35 mouse cellular contexts compared by ENCODE assay signal in genomic region chr2:106631986-106632385, GRCm38 (mm10).
"Had no signal": no experiment of that assay in that cellular context is flagged by ENCODE, and none has a peak within 500 bp of the region (broad histone marks: within the 10 kb centered on the region; RNA-seq: fewer than 3 reads in every experiment).

No protein-coding gene starts in this region.

- DNase-seq: heart, postnatal 10 days; heart, postnatal 14 days; heart, postnatal 36 days; heart, postnatal 4 days; kidney, adult 11 months; kidney, adult 18-20 months; kidney, adult 2 months; kidney, adult 8-10 months; kidney, adult 9 months; kidney, postnatal 10 days; kidney, postnatal 14 days; kidney, postnatal 25 days; kidney, postnatal 36 days; kidney, postnatal 4 days; layer of hippocampus, adult 9-11 months; layer of hippocampus, postnatal 36 days had no signal

- H3K27me3 ChIP-seq: heart, embryonic 13.5 days; heart, embryonic 15.5 days; hindbrain, embryonic 12.5 days; hindbrain, embryonic 15.5 days; intestine, embryonic 15.5 days; kidney, embryonic 15.5 days had no signal

- H3K4me1 ChIP-seq: heart, embryonic 10.5 days; heart, embryonic 13.5 days; heart, embryonic 15.5 days; hindbrain, embryonic 10.5 days; hindbrain, embryonic 12.5 days; hindbrain, embryonic 13.5 days; hindbrain, embryonic 15.5 days; intestine, embryonic 15.5 days; kidney, embryonic 15.5 days had no signal

- H3K9me3 ChIP-seq: heart, embryonic 10.5 days; heart, embryonic 13.5 days; heart, embryonic 15.5 days; hindbrain, embryonic 10.5 days; hindbrain, embryonic 12.5 days; hindbrain, embryonic 13.5 days; hindbrain, embryonic 15.5 days; intestine, embryonic 15.5 days; kidney, embryonic 15.5 days had no signal

- H3K4me3 ChIP-seq: heart, embryonic 10.5 days; heart, embryonic 13.5 days; heart, embryonic 15.5 days; hindbrain, embryonic 10.5 days; hindbrain, embryonic 12.5 days; hindbrain, embryonic 13.5 days; hindbrain, embryonic 15.5 days; intestine, embryonic 15.5 days; kidney, embryonic 15.5 days; layer of hippocampus, adult 2 months; left cerebral cortex, adult 2 months had no signal

- H3K36me3 ChIP-seq: heart, embryonic 10.5 days; heart, embryonic 13.5 days; heart, embryonic 15.5 days; hindbrain, embryonic 10.5 days; hindbrain, embryonic 12.5 days; hindbrain, embryonic 13.5 days; hindbrain, embryonic 15.5 days; intestine, embryonic 15.5 days; kidney, embryonic 15.5 days had no signal

- H3K27ac ChIP-seq: heart, embryonic 10.5 days; heart, embryonic 13.5 days; heart, embryonic 15.5 days; hindbrain, embryonic 10.5 days; hindbrain, embryonic 12.5 days; hindbrain, embryonic 13.5 days; hindbrain, embryonic 14.5 days; hindbrain, embryonic 15.5 days; hindbrain, postnatal 0 days; intestine, embryonic 15.5 days; kidney, embryonic 15.5 days; kidney, postnatal 0 days; layer of hippocampus, adult 2 months; left cerebral cortex, adult 2 months had no signal

- H3K4me2 ChIP-seq: heart, embryonic 11.5 days; heart, embryonic 13.5 days; heart, embryonic 15.5 days; hindbrain, embryonic 12.5 days; hindbrain, embryonic 13.5 days; hindbrain, embryonic 14.5 days; hindbrain, embryonic 15.5 days; intestine, embryonic 15.5 days; kidney, embryonic 15.5 days had no signal

- ATAC-seq: hindbrain, embryonic 16.5 days; hindbrain, postnatal 0 days; inflammation-experienced regulatory T-cells, adult 6 months; intestine, embryonic 15.5 days; intestine, embryonic 16.5 days; intestine, postnatal 0 days had no signal

- H3K9ac ChIP-seq: heart, embryonic 13.5 days; heart, embryonic 15.5 days; hindbrain, embryonic 12.5 days; hindbrain, embryonic 13.5 days; hindbrain, embryonic 14.5 days; hindbrain, embryonic 15.5 days; intestine, embryonic 15.5 days; kidney, embryonic 15.5 days had no signal
